Mouse (Mus musculus) olfactory bulb, adult 2 months (tissue): ENCODE measurements around the gene Gm30191.

Source experiments
- CTCF ChIP-seq: fragments of 200-500 bp; IDR thresholded peaks from 2 replicates; pipeline ENCODE4 v1.5.1; 2012; ENCODE audit warnings: low read depth, mild to moderate bottlenecking, low read length, moderate library complexity; ENCODE audit not compliant: insufficient read depth
- POLR2A ChIP-seq: fragments of 200-500 bp; IDR thresholded peaks from 2 replicates; pipeline ENCODE4 v1.6.1; 2012; ENCODE audit warnings: mild to moderate bottlenecking, low read depth, low read length, moderate library complexity; ENCODE audit not compliant: insufficient read depth

DNA sequence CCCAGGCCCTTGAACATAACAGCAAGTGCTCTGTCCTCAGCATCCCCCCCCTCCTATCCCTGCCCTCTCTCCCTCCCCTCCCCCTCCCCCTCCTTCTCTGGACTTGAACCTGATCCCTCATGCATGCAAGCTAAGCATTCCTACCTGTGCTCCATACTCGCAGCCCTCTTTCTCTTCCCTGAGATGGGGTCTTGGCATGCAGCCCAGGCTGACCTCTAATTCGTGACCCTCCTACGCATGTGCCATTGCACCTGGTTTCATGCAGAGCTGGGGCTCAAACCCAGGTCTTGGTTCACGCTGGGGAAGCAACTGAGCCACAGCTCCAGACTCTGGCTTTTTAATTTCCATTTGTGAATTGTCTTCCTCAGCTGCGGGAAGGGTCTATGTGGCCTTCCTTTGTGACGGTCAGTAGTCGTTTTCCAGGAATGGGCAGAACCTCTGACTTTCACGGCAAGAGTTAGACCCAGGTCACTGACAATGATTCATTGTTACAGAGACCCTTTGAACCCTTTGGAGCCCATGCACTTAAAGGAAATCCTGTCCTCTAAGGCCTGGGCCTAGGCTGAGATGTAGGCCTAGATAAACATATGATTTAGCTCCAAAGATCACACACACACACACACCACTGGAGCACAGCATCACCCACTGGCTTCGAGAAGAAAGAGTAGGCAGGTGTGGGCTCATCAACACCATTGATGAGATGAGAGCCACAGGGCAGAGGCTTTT lies 19.3 kb downstream of the Gm30191 start:
- TF ChIP-seq CTCF (no peak), POLR2A (no peak)
